Mouse (Mus musculus) forebrain, embryonic 12.5 days (tissue): ENCODE measurements around the gene Brd1. TPM values are rescaled to one million over a fixed set of nuclear protein-coding genes. Genes with fewer than 3 reads are reported as not detected.
"Not testable (repeated sequence)": the region's sequence is repeated elsewhere in the genome, so short reads cannot be mapped to it uniquely, and the experiment has no call there.

ENCODE experiments used
- ATAC-seq: fragments of 200-750 bp; cut with Nextera tagmentation; 2 replicates; pipeline ENCODE4 v1.8.0; 2017; ENCODE audit warnings: moderate TSS enrichment; ENCODE audit not compliant: low FRiP score
- H3K27ac ChIP-seq: fragments of 300-500 bp; sonication (generic); 2 replicates; pipeline ENCODE4 v1.5.1; 2016; ENCODE audit warnings: mild to moderate bottlenecking
- H3K27me3 ChIP-seq: fragments of 300-500 bp; sonication (generic); 2 replicates; pipeline ENCODE4 v1.6.1; 2016; ENCODE audit warnings: mild to moderate bottlenecking
- H3K36me3 ChIP-seq: fragments of 300-500 bp; sonication (generic); replicated peaks from 2 replicates; pipeline ENCODE4 v1.6.1; 2016; ENCODE audit warnings: mild to moderate bottlenecking
- H3K4me1 ChIP-seq: fragments of 300-500 bp; sonication (generic); 2 replicates; pipeline ENCODE4 v1.6.1; 2016
- H3K4me2 ChIP-seq: fragments of 300-500 bp; sonication (generic); 2 replicates; pipeline ENCODE4 v1.6.1; 2016; ENCODE audit warnings: mild to moderate bottlenecking, moderate library complexity
- H3K4me3 ChIP-seq: fragments of 300-500 bp; sonication (generic); replicated peaks from 2 replicates; pipeline ENCODE4 v1.5.1; 2016; ENCODE audit warnings: mild to moderate bottlenecking
- H3K9ac ChIP-seq: fragments of 300-500 bp; sonication (generic); 2 replicates; pipeline ENCODE4 v1.6.1; 2016; ENCODE audit warnings: mild to moderate bottlenecking
- H3K9me3 ChIP-seq: fragments of 300-500 bp; sonication (generic); 2 replicates; pipeline ENCODE4 v1.6.1; 2016
- WGBS: fragments of 180-500 bp; shearing (Covaris S2); methylation state at CpG from one replicate; pipeline ENCODE4 v1.1.7; 2016; 5-methylcytosine and 5-hydroxymethylcytosine counted together
- polyA plus RNA-seq: library from polyadenylated mRNA; unstranded; fragments of >200 nt; fragmentation: Nextera tagmentation; extraction: Ambion mirVana; gene quantifications from 2 replicates; pipeline ENCODE4 v1.2.1, GENCODE M21; 2016

Gene Brd1
- polyA plus RNA-seq, 1 experiment from 2014 or later = 30.0 TPM

DNA sequence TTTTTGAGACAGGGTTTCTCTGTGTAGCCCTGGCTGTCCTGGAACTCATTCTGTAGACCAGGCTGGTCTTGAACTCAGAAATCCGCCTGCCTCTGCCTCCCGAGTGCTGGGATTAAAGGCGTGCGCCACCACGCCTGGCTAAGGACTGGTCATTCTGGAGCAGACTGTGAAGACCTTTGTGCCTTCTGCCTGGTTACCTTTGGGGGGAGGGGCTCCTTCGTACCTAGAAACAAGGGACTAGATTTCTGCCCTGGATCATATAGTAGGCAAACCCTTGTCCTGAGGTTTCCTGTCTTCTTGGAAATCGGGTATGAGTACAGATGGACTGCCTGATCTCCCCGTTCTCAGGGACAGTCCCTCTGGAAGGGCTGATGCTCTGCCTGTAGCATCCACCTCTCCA lies 15.6 kb upstream of the Brd1 start:
- H3K4me3 ChIP-seq, H3K27ac ChIP-seq, H3K36me3 ChIP-seq, ATAC-seq, H3K4me2 ChIP-seq, H3K9ac ChIP-seq, H3K27me3 ChIP-seq, H3K9me3 ChIP-seq: not testable (repeated sequence)
- H3K4me1 ChIP-seq = peaks cover 22% of the 10 kb centered on the region
- WGBS = 91% methylated on average over 8 of the region's 8 CpGs

DNA sequence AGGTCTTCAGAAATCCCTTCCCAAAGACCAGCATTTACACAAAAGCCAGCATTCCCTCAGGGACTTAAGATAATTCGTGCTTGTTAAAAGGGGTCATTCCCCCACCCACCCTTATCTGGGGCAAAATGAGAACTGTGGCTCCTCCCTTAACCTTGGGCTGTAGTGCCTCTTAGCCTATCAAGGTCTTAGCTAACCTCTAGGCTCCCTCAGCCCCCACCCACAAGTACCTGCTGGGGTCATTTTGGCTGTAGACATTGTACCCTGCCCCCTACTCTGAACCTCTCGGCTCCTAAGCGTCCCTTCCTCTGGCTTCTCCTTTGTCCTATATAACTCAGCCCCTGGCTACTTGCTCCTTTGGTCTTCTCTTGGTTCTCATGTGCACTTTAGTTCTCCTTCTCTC lies 11.9 kb upstream of the Brd1 start:
- Histone ChIP-seq H3K4me2 (no peak overlapping the region), H3K9ac (no peak overlapping the region), H3K9me3 (no peaks in the 10 kb centered on the region), H3K27ac (no peak overlapping the region), H3K4me1 (peaks cover 13% of the 10 kb centered on the region), H3K27me3 (0 out of 2 replicates have a peak, but pooled peaks cover 4% of the 10 kb centered on the region), H3K36me3 (no peaks in the 10 kb centered on the region), H3K4me3 (no peak overlapping the region)
- ATAC-seq = no peak
- WGBS = 48% methylated on average over 3 of the region's 3 CpGs

DNA sequence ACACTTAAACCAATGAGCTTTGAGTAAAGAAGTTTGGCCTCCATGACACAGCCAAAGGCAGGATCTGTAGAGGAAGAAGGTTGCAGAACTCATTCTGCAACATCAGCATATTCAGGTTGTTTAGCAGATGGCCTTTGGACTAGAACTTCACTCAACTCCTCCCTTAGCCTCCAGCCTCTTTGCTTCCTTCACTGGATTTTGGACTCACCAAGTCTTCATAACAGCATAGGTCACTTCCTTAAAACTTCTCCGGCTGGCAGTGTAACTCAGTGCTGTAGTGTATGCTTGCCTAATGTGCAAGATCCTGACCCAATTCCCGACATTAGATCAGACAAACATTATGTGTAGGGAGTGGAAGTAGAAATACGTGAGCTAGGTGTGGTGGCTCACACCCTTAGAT lies 11.3 kb upstream of the Brd1 start:
- H3K4me2 ChIP-seq = no peak overlapping the region
- peaks cover 7% of the 10 kb centered on the region for H3K4me1 ChIP-seq
- no peaks in the 10 kb centered on the region for H3K9me3 ChIP-seq
- 0 out of 2 replicates have a peak, but pooled peaks cover 4% of the 10 kb centered on the region for H3K27me3 ChIP-seq
- 86% methylated on average over 3 of the region's 3 CpGs for WGBS
- no peak for ATAC-seq
- no peak overlapping the region for H3K4me3 ChIP-seq
- H3K36me3 ChIP-seq = no peaks in the 10 kb centered on the region
- H3K27ac ChIP-seq = no peak overlapping the region
- no peak overlapping the region for H3K9ac ChIP-seq

- H3K9ac ChIP-seq, H3K27ac ChIP-seq, H3K4me1 ChIP-seq, H3K4me2 ChIP-seq, H3K4me3 ChIP-seq, H3K36me3 ChIP-seq, H3K9me3 ChIP-seq, H3K27me3 ChIP-seq, ATAC-seq: not testable (repeated sequence)
- WGBS = 90% methylated on average over 5 of the region's 5 CpGs
Measured at GRCm38 (mm10) chr15:88743371-88743770, 9.3 kb upstream of the Brd1 start.

DNA sequence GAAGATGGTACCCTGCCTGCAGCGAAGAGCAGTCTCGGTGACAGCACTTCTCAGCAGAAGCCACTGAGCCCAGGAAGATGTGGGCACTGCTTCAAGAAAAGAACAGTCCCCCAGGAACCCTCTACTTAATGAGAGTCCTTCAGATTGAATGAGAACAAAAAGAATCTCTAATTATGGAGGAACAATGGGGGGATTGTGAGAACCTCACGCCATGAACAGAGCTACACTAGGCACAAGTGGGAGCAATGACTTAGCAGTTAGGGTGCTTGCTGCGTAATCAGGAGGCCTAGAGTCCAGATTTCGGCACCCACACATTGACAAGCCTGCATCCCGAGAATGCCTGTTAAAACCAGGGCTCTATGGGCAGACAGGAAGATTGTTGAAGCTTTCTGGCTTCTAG lies 7.3 kb upstream of the Brd1 start:
- Histone ChIP-seq H3K4me1 (peaks cover 10% of the 10 kb centered on the region; the same call in 1 of the 2 replicates), H3K4me2 (no peak overlapping the region), H3K4me3 (no peak overlapping the region), H3K36me3 (no peaks in the 10 kb centered on the region), H3K9me3 (no peaks in the 10 kb centered on the region), H3K27ac (no peak overlapping the region), H3K9ac (no peak overlapping the region), H3K27me3 (0 out of 2 replicates have a peak, but pooled peaks cover 4% of the 10 kb centered on the region)
- no peak for ATAC-seq
- WGBS = 26% methylated on average over 6 of the region's 6 CpGs

DNA sequence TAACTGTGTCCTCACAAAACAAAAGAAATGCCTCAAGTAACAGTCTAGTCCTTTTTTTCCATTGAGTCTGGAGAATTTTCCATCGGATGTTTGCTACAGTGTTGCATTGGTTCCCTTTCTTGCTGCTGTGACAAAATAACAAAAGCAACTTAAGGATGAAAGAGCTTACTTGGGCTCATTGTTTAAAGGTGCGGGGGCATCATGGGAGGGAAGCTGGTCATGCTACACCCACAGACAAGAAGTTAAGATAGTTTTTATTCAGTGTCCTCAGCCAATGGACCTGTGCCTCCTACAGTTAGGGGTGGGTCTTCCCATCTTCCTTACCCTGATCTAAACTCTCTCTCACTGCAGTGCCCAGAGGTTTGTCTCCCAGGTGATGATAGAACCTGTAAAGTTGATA lies 4.4 kb upstream of the Brd1 start:
- Histone ChIP-seq H3K36me3 (no peaks in the 10 kb centered on the region), H3K27ac (no peak overlapping the region), H3K9ac (no peak overlapping the region), H3K4me1 (peaks cover 15% of the 10 kb centered on the region), H3K27me3 (0 out of 2 replicates have a peak, but pooled peaks cover 4% of the 10 kb centered on the region), H3K4me3 (no peak overlapping the region), H3K9me3 (no peaks in the 10 kb centered on the region), H3K4me2 (no peak overlapping the region)
- 52% methylated on average over 2 of the region's 2 CpGs for WGBS
- no peak for ATAC-seq

DNA sequence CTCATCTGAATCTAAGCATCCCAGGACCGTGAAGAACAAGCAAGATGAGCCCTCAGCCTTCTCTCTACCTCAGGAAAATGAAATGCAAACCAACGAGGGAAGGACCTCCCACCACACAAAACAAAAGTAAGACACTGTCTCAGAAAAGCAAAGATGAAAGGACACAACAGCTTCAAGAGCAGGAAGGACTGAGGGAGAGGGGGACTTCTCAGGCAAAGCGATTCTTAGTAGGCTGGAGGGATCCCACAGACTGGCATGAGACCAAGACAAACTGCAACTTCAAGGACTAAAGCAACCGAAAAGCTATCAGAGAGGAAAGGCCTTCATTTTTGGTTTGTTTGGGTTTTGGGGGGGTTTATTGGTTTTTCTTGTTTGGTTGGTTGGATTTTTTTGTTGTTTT lies 2.1 kb upstream of the Brd1 start:
- 78% methylated on average over 4 of the region's 4 CpGs for WGBS
- ATAC-seq = no peak
- H3K36me3 ChIP-seq = no peaks in the 10 kb centered on the region

GRCm38 (mm10) chr15:88733041-88733751 lies 837 bp downstream of the Brd1 start:
- H3K4me2 ChIP-seq = peak overlapping the region; percentile 93
- WGBS = under 1% methylated on average over 86 of the region's 86 CpGs
- peak overlapping the region; percentile 100 for H3K4me3 ChIP-seq

More for the DNA sequence above, 2.1 kb upstream of the Brd1 start:
- Histone ChIP-seq H3K4me3 (no peak overlapping the region), H3K27ac (no peak overlapping the region), H3K4me2 (no peak overlapping the region), H3K27me3 (0 out of 2 replicates have a peak, but pooled peaks cover 1% of the 10 kb centered on the region), H3K4me1 (peaks cover 29% of the 10 kb centered on the region), H3K9me3 (no peaks in the 10 kb centered on the region), H3K9ac (no peak overlapping the region)

GRCm38 (mm10) chr15:88732405-88733020 lies 1.5 kb downstream of the Brd1 start:
- no peak overlapping the region for H3K27ac ChIP-seq
- no peak for ATAC-seq
- 35% methylated on average over 15 of the region's 15 CpGs for WGBS

More at GRCm38 (mm10) chr15:88733041-88733751, 837 bp downstream of the Brd1 start:
- peak; percentile 53 for ATAC-seq
- Histone ChIP-seq H3K27ac (peak overlapping the region; percentile 89), H3K9ac (peak overlapping the region; percentile 99), H3K27me3 (no peaks in the 10 kb centered on the region), H3K4me1 (peaks cover 32% of the 10 kb centered on the region), H3K36me3 (peaks cover 28% of the 10 kb centered on the region), H3K9me3 (no peaks in the 10 kb centered on the region)

GRCm38 (mm10) chr15:88730717-88731116 lies 3.3 kb downstream of the Brd1 start:
- Histone ChIP-seq H3K4me3 (no peak overlapping the region), H3K9ac (no peak overlapping the region), H3K9me3 (no peaks in the 10 kb centered on the region), H3K27ac (no peak overlapping the region), H3K4me2 (no peak overlapping the region), H3K36me3 (peaks cover 45% of the 10 kb centered on the region), H3K4me1 (peaks cover 32% of the 10 kb centered on the region), H3K27me3 (no peaks in the 10 kb centered on the region)
- WGBS = 86% methylated on average over 3 of the region's 3 CpGs
- ATAC-seq = no peak

More at GRCm38 (mm10) chr15:88732405-88733020, 1.5 kb downstream of the Brd1 start:
- H3K9ac ChIP-seq = peak overlapping the region; percentile 99
- peaks cover 31% of the 10 kb centered on the region for H3K36me3 ChIP-seq
- no peaks in the 10 kb centered on the region for H3K9me3 ChIP-seq
- H3K4me2 ChIP-seq = peak overlapping the region; percentile 93
- H3K27me3 ChIP-seq = no peaks in the 10 kb centered on the region
- peaks cover 32% of the 10 kb centered on the region for H3K4me1 ChIP-seq
- peak overlapping the region; percentile 100 for H3K4me3 ChIP-seq

- H3K9ac ChIP-seq = no peak overlapping the region
- H3K4me1 ChIP-seq = peaks cover 22% of the 10 kb centered on the region
- H3K4me3 ChIP-seq = no peak overlapping the region
- H3K9me3 ChIP-seq = no peaks in the 10 kb centered on the region
- ATAC-seq = no peak
- H3K4me2 ChIP-seq = no peak overlapping the region
- H3K27ac ChIP-seq = no peak overlapping the region
- peaks cover 77% of the 10 kb centered on the region for H3K36me3 ChIP-seq
- WGBS = 90% methylated on average over 3 of the region's 3 CpGs
- no peaks in the 10 kb centered on the region for H3K27me3 ChIP-seq
Measured at GRCm38 (mm10) chr15:88727204-88727603, 6.8 kb downstream of the Brd1 start.

DNA sequence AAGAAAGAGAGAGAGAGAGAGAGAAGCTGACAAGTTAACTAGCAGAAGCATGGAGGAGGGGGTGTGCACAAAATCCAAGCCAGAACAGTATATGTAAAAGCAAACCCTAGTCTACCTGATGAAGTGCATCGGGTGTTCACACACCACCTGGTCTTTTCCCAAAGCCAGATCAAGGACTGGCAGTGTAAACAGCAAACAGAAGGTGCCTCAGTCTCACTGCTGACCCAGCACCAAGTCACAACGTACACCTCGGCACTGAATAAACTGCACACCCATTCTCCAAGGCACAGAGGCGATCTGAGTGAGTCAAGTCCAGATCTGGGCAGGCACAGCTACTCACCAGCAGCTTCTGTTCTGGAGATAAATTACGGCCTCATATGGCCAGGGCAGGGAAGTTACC lies 9.0 kb downstream of the Brd1 start:
- Histone ChIP-seq H3K9me3 (no peaks in the 10 kb centered on the region), H3K27ac (no peak overlapping the region), H3K4me2 (no peak overlapping the region), H3K4me1 (peaks cover 7% of the 10 kb centered on the region), H3K36me3 (peaks cover 85% of the 10 kb centered on the region), H3K4me3 (no peak overlapping the region), H3K27me3 (no peaks in the 10 kb centered on the region), H3K9ac (no peak overlapping the region)
- ATAC-seq = no peak
- 92% methylated on average over 5 of the region's 5 CpGs for WGBS

DNA sequence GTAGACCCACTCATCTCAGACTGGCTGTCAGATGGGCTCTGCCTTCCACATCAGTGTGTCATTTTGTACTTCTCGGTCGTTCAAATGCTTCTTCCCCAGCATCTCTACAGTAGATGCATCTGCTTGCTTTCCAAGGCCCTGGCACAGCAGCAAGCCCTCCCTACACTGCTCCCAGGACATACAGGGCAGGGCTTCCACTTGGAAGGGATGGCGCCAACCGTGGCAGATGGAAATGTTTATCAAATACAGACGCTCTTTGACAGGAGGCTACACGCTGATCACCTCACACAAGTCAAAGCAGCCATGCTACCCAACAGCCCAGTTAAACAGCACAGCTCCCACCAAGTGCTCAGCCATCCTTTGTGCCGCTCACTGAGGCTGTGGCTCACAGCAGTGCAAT lies 9.7 kb downstream of the Brd1 start:
- 88% methylated on average over 7 of the region's 7 CpGs for WGBS
- peaks cover 83% of the 10 kb centered on the region for H3K36me3 ChIP-seq
- no peak overlapping the region for H3K27ac ChIP-seq

More for the DNA sequence above, 9.7 kb downstream of the Brd1 start:
- no peak for ATAC-seq
- Histone ChIP-seq H3K4me1 (peaks cover 7% of the 10 kb centered on the region), H3K4me2 (no peak overlapping the region), H3K4me3 (no peak overlapping the region), H3K27me3 (no peaks in the 10 kb centered on the region), H3K9me3 (no peaks in the 10 kb centered on the region), H3K9ac (no peak overlapping the region)
